Mouse (Mus musculus): ENCODE results near the gene Msh3.
"Not testable (repeated sequence)": the region's sequence is repeated elsewhere in the genome, so short reads cannot be mapped to it uniquely, and the experiment has no call there.

Msh3 gene

DNA sequence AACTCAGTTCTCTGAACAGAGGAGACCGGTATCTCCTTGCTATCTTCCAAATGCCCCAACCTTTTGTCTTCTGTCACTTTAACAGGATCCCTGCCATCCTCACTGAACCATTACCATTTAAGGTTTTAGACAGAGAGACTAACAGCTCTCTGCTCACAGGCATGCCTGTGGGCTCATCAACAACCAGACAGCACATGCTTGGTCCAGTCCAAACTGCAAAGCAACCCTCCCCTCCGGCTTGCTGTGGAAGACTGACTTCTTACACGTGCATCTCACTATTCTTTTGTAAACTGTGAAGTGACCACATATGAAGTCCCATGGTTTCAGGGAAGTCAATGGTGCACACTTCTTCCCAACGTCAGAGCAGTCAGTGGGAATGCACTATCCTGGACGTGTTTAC, 93.5 kb downstream of the Msh3 start:
- in situ Hi-C loops (cut with MboI, MseI) = no loop called here

DNA sequence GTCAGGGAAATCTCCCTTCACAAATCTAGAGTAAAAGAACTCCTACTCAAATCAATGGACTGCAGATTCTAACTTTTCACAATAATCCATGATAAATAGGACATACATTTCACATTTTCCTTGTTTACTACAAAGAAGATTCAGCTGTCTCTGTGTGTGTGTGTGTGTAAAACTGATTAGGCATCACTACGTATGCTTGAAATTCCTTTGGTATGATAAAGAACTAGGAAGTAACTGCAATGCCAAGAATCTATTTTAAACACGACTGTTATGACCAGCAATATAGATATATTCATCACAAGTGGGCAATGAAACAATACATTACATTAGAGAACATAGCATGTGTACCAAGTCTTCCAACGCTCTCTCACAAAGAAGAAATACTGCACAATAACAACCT, 99.3 kb downstream of the Msh3 start:
- in situ Hi-C loops (cut with MboI, MseI) = no loop called here

DNA sequence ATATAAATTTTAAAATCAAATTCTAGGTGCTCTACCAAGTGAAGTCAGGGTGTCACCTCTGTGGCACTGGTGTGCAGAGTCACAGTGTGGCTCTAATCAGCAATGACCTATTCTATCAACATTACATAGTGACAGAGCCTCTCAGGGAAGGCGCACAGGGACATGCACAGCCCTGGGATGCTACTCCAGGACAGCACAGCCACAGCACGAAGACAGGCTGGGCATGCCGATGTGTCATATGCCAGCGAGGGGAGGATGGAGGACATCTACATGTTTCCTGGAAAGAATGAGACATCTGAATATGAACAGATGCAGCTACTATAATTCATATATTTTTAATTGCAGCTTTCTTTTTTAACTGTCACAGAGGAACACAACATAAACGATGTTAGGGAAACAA, 101.0 kb downstream of the Msh3 start:
- in situ Hi-C loops (cut with MboI, MseI) = no loop called here

DNA sequence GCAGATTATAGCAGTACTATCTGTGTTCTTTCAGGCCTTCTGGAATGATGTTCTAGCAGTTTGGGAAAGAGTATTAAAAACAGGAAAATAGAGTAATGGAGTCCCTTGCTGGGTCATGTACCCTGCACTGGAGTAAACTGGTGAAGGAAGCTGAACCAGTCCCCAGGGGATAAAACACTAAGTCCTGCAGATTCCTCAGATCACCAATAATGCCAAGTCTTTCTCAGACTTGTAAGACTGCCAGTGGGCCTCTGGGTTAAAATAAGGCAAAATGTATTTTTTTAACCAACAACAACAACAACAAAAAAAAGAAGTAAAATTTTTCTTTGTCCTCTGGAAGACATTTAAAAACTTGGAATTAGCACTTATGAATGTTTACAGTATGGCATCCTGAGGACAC, 102.5 kb downstream of the Msh3 start:
- in situ Hi-C loops (cut with MboI, MseI) = no loop called here

DNA sequence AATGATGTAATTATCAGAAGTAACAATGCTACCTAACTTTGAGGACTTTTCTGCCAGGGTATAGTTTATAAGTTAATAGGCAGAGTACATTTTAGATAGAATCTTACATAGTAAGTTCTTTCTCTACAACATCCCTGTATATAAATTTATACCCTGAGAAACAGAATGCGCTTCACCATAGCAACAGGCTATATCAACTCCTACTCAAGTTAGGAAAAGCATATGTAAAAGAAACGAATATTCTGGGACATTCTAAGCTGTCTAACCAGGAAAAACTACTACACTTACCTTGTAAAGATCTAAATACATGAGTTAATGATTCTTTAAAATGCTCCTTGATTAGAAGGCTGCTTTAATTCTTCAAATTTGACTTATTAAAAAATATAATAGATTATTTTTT, 107.2 kb downstream of the Msh3 start:
- in situ Hi-C loops (cut with MboI, MseI) = no loop called here

DNA sequence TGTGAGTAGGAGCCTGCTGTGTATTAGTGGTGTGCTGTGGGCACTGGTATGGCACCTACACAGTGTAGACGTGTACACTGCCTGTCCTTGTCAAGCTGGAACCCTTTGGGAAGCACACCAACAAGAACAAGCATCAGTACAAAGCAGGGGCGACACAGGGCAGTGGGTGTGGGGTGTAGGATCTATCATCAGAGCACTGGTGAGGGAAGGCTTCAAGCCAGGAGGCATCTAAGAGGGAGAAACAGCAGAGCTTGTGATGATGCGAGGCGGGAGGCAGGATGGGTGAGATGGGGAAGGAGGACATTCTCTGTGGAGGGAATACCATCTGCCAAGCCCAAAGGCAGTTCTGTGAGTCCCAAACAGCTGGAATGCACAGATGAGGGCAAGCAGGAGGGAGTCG, 107.8 kb downstream of the Msh3 start:
- in situ Hi-C loops (cut with MboI, MseI) = no loop called here

DNA sequence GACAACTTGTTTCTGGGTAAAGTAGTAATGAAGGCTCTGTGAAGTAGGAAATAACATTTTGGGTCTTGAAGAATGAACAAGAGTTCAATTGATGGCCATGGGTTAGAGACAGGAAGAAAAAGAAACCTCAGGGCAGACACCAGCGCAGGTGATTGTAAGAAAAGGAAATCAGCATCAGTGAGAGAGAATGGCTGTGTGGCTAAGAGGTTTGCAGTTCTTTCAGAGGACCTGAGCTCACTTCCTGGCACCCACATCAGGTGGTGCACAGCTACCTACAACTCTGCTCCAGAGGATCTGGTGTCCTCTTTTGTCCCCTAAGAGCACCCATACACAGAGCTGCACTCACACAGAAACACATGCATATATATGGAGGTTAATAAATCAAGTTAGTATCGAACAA, 110.1 kb downstream of the Msh3 start:
- in situ Hi-C loops (cut with MboI, MseI) = no loop called here

DNA sequence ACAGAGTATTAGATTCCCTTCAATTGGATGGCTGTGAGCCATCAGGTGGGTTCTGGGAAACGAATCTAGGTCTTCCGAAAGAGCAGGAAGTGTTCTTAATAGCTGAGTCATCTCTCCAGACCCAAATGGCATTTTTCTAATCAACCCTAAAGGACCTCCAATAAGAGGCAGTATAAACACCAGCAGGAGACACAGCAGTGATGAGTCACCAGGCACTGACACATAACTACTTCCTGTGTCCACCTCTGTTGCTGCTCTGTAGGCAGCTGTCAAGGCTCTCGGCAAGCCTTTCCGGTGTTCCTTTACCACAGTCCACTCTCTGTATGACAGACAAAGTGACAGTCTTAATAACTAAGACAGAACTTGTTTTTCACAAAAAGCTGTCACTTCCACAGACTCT, 113.4 kb downstream of the Msh3 start:
- in situ Hi-C loops (cut with MboI, MseI) = no loop called here

DNA sequence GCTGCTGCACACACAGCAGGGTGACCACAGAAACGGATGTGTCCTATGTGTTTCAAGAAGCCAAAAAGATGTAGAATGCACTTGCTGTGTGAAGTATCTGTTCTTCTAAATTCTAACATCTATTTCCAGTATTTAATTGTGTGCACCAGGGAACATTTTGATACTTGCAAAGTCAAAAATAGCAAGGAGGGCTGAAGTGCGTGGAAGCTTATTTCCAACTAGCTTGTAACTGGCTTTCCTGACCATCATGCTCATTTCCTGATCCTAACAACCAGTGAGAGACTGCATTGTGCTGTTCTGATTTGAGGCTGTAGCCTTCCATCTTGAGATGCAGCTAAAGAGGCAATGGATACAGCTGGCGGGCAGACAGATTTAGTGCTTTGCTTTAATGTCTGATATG, 116.9 kb downstream of the Msh3 start:
- in situ Hi-C loops (cut with MboI, MseI) = no loop called here

DNA sequence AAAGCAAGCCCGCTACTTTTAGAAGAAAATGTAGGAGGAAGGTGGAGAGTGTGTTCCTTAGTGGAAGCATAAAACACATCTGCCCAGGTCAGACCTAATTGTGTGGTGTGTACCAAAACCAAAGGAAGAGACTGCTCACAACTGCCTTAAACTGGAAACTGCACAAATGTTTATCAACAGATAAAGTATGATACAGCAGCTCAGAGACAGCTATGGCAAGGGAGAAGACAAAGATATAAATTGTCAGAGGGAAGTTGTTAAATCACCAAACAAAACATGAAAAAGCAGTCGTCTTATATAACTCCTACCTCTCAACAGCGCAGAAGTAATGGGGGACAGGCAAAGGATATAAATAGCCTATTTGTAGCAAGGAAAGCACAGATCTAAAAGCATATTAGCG, 117.8 kb downstream of the Msh3 start:
- in situ Hi-C loops (cut with MboI, MseI) = no loop called here

DNA sequence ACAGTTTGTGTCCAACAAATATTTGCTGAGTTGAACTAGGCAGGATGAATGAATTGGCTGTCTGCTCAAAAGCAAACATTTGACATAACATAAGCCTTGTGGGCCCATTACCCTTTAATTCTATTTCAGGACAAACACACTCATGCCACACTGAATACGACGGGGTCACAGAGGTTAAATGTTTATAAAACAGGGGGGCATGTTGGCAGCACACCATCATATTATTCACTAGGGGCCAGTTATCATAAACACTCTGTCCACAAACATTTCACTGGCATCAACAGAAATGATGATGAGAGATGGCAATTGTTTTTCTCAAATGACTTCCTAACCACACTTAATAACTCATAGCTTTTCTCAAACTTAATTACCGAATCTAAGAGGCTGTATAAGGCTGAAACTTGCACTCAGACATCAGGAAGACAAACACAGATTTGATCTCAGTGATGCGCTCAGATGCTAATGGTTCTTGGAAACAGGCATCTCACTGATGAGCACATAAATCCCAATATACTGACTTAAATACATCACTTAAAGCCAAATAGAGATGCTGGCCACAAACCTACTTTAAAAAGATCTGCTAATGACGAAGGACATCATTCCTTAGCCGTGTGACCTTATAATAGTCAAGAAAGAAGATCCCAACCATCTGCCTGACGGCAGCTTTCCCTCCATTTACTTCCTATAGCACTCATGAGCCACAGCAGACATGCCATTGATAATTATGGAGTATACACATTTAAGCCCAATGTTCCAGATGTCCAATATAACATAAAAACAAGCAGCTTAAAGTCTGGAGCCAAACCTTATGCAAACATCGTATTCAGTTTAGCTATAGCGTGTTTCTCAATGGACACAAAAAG, 122.5 kb downstream of the Msh3 start:
- in situ Hi-C loops (cut with MboI, MseI) = no loop called here

DNA sequence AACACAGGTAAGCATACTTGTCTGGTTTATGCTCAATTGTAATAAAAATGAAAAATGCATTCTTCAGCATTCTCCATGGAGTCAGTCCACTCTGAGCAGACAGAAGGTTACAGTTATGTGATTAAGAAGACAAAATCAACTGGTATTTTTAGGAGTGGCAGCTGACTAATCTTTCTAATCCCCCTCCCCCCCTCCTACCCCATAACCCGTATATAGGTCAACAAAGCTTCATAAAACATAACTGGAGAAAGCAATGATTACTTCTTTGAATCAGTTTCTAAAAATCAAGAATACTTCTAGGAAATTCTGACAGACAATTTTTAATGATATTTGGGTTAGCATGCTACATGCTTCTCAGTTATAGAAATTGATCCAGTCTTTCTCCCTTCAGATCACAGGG, 126.8 kb downstream of the Msh3 start:
- in situ Hi-C loops (cut with MboI, MseI) = no loop called here

DNA sequence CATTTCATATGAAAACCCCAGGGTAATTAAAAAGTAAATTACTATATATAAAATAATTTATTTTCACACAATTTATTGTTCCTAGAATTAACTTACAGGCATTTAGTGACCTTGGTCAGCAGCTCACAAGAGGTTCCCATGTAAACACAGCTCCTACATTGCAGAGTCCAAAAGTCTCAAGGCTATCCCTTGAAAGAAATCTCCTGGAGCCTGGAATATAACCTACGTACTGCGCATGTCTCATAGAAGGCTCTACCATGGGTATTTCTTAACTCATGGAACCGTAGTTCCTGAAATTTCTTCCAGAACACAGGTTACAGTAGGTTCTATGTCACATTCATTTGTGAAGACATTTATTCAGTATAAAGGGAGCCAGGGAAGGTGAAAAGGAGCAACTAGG, 131.2 kb downstream of the Msh3 start:
- in situ Hi-C loops (cut with MboI, MseI) = no loop called here

DNA sequence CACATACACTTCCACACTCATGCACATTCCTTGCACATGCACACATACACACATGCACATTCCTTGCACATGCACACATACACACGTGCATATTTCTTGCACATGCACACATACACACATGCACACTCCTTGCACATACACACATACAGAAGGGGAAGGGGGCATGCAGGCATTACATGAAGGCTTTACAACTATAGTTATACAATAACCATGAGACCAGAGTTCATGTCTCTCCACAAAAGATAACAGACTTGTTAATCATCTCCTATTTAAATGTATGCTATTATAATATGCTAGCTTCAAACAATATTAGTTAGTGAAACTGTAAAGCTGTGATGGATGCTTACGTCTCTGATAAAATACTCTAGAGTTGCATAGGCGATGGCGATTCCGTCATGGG, 132.0 kb downstream of the Msh3 start:
- in situ Hi-C loops (cut with MboI, MseI) = no loop called here

DNA sequence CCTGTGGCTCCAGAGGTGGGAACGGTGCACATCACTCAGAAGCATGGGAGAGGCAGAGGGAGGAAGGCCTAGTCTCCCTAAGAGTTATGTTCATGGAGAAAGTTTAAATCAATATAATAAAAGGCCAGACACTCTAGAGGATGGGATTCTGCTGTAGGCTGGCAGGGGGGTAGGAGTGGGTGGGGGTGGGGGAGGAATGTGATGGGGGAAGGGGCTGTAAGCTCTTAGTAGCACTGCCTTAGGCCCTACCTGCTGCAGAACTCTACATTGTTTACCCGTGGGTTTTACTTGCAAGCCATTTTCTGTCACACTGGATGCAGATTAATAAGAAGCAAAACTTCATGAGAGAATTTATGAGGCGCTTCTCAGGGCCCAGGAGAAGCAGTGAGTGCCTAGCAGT, 135.0 kb downstream of the Msh3 start:
- in situ Hi-C loops (cut with MboI, MseI) = no loop called here

DNA sequence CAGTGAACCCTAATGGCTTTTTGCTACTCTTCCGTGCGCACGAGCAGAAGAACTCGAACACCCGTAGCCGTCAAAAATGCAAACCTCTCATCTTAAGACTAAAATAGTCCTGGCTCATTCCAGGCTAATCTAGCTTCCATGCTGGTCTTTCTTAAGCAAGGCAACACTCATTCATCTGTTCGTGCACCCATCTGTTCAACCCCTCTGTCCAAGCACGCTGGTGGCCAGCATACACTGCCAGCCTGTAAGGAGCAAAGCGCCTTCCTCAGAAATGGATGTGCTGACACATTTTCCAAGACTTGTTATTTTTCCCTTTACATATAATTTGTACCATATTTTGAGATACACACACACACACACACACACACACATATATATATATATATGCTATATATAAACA, 137.6 kb downstream of the Msh3 start:
- in situ Hi-C loops (cut with MboI, MseI) = no loop called here

DNA sequence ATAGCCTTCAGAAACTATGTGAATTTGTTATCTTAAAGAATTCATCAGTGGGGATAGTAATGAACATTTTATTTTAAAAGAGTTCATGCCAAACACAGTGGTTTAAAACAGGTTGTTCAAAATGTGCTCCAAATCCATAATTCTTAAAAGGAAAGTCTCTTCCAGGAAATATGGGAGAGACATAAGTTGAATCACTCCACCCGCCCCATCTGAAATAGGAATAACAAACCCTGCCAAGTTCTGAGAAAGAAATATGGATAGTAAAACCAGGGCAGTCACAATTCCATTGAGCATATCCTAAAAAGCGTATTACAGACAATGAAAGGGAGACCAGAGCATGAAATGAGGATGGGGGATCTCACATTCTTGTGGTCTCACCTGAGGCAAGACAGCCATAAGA, 157.9 kb downstream of the Msh3 start:
- in situ Hi-C loops (cut with MboI, MseI) = no loop called here

DNA sequence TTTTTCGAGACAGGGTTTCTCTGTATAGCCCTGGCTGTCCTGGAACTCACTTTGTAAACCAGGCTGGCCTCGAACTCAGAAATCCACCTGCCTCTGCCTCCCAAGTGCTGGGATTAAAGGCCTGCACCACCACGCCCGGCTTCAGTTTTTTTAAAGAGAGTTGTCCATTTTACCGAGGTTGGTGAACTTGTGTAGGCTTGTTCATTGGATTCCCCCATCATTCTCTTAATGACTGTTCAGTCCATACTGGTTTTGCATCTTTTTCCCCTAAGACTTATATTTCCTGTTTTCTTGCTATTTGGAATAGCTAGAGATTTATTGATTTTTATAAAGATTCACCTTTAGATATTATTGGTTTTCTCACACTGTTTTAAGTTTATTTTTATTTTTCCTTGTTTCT, 161.0 kb downstream of the Msh3 start:
- in situ Hi-C loops (cut with MboI, MseI) = not testable (repeated sequence)

DNA sequence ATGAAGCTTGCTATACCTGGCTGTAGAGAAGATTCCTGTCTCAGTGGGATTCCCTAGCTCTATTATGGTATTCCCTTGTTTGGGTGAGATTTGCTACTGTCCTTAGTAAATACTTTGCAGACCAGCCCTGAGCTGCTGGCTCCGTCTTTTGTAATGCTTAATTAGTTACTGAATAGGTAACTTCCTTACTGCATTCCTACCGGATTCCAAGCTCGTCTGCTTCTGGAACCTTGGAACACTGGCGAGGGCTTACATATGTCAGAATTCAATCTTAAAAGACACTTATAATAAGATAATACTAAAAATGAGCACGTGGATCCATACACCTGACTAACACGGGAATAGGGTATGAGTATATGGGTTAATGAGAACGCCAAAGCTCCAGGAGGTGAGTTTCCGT, 182.1 kb downstream of the Msh3 start:
- in situ Hi-C loops (cut with MboI, MseI) = not testable (repeated sequence)

Data from T-helper 2 cell (primary cell).